8 mouse cellular contexts compared by ENCODE assay signal in genomic region chr5:112848586-112849280, GRCm38 (mm10). TPM values are rescaled to one million over a fixed set of nuclear protein-coding genes. Genes with fewer than 3 reads are reported as not detected.
DNase-seq lines count a peak whose midpoint lies in the region; ATAC-seq lines count a peak whose summit lies in the region.

No protein-coding gene starts in this region.

- H3K9me3 ChIP-seq in heart, embryonic 12.5 days (replicated peaks): no peaks in the 10 kb centered on the region
- H3K9me3 ChIP-seq in kidney, embryonic 15.5 days (replicated peaks): no peaks in the 10 kb centered on the region
- no peaks in the 10 kb centered on the region for H3K9me3 ChIP-seq in lung, embryonic 15.5 days

- no peak overlapping the region for H3K4me3 ChIP-seq in heart, embryonic 12.5 days
- no peak overlapping the region for H3K4me3 ChIP-seq in kidney, embryonic 15.5 days (replicated peaks)
- H3K4me3 ChIP-seq in lung, embryonic 15.5 days: no peak overlapping the region

- H3K27me3 ChIP-seq in heart, embryonic 12.5 days (replicated peaks): peaks cover 12% of the 10 kb centered on the region
- H3K27me3 ChIP-seq in kidney, embryonic 15.5 days: peaks cover 27% of the 10 kb centered on the region
- H3K27me3 ChIP-seq in lung, embryonic 15.5 days: peaks cover 3% of the 10 kb centered on the region; the same call in 1 of the 2 replicates

- no peak overlapping the region for H3K4me2 ChIP-seq in heart, embryonic 12.5 days
- peak overlapping the region; percentile 36 for H3K4me2 ChIP-seq in kidney, embryonic 15.5 days
- H3K4me2 ChIP-seq in lung, embryonic 15.5 days: 0 out of 2 replicates have a peak overlapping the region, but pooled peaks have one; percentile 8

- WGBS in heart, embryonic 12.5 days: 10% methylated on average over 16 of the region's 16 CpGs
- 6% methylated on average over 16 of the region's 16 CpGs for WGBS in kidney, embryonic 15.5 days
- WGBS in lung, embryonic 15.5 days: 7% methylated on average over 16 of the region's 16 CpGs

- H3K27ac ChIP-seq in heart, embryonic 12.5 days (ENCODE audit: poor library complexity, severe bottlenecking): no peak overlapping the region
- no peak overlapping the region for H3K27ac ChIP-seq in kidney, embryonic 15.5 days
- H3K27ac ChIP-seq in lung, embryonic 15.5 days: no peak overlapping the region

- H3K4me1 ChIP-seq in heart, embryonic 12.5 days (replicated peaks): peaks cover 53% of the 10 kb centered on the region
- H3K4me1 ChIP-seq in kidney, embryonic 15.5 days: peaks cover 41% of the 10 kb centered on the region
- peaks cover 24% of the 10 kb centered on the region for H3K4me1 ChIP-seq in lung, embryonic 15.5 days

- no peak overlapping the region for H3K9ac ChIP-seq in heart, embryonic 12.5 days
- H3K9ac ChIP-seq in kidney, embryonic 15.5 days: no peak overlapping the region
- H3K9ac ChIP-seq in lung, embryonic 15.5 days: no peak overlapping the region

- ATAC-seq in heart, embryonic 12.5 days (ENCODE audit: insufficient number of reproducible peaks, low FRiP score): peak; percentile 26; the same call in 1 of the 2 replicates
- peak; percentile 72; the same call in 1 of the 2 replicates for ATAC-seq in kidney, embryonic 15.5 days (replicated peaks; ENCODE audit: low FRiP score)
- no peak; the same call in 1 of the 2 replicates for ATAC-seq in lung, embryonic 15.5 days (ENCODE audit: borderline replicate concordance, extremely low read depth, low FRiP score, low TSS enrichment)
- ATAC-seq in activated CD4-positive, CD25-positive, alpha-beta regulatory T cell, adult 4 months: no peak

- peak; percentile 26 for DNase-seq in 416B (ENCODE audit: low read depth)
- peak; percentile 92 for DNase-seq in ZHBTc4 (ENCODE audit: low read depth, low spot score)
- DNase-seq in embryo, embryonic 10.5 days (ENCODE audit: low spot score): peak; percentile 83
- peak; percentile 69 for DNase-seq in retina, postnatal 1 day

- peaks cover 39% of the 10 kb centered on the region for H3K36me3 ChIP-seq in heart, embryonic 12.5 days
- H3K36me3 ChIP-seq in kidney, embryonic 15.5 days: no peaks in the 10 kb centered on the region
- no peaks in the 10 kb centered on the region for H3K36me3 ChIP-seq in lung, embryonic 15.5 days

RNA-seq across cellular contexts. Expression of gene Myo18b, which starts 47.4 kb away (rescaled TPM):
- polyA plus RNA-seq in heart, embryonic 12.5 days (2016; fragmentation: Nextera tagmentation; extraction: Ambion mirVana): 34.7 and 39.8 TPM in 2 replicates
- 0.22 and 0.69 TPM in 2 replicates for polyA plus RNA-seq in kidney, embryonic 15.5 days (2015; fragmentation: Nextera tagmentation; extraction: Ambion mirVana)
- polyA plus RNA-seq in lung, embryonic 15.5 days (2015; fragmentation: Nextera tagmentation; extraction: Ambion mirVana): 0.83 and 1.3 TPM in 2 replicates
- not detected for polyA plus RNA-seq in activated CD4-positive, CD25-positive, alpha-beta regulatory T cell, adult 4 months (2017; shearing (Covaris generic))

Comparison
In these comparisons a context has a peak if more than half of its experiments do, and no peak if none do; other contexts are left out.
1. DNase-seq: peak in every context shown above with its lines; median percentile 92 in ZHBTc4; 83 in embryo, embryonic 10.5 days; 69 in retina, postnatal 1 day; 26 in 416B.
2. ATAC-seq: peak in heart, embryonic 12.5 days (single experiment) and kidney, embryonic 15.5 days (single experiment); none in lung, embryonic 15.5 days (single experiment) and activated CD4-positive, CD25-positive, alpha-beta regulatory T cell, adult 4 months (single experiment).
3. RNA of gene Myo18b, which starts 47.4 kb away (polyA plus RNA-seq): 34.7 to 39.8 TPM in heart, embryonic 12.5 days; 0.83 to 1.3 TPM in lung, embryonic 15.5 days, 0.22 to 0.69 TPM in kidney, embryonic 15.5 days and not detected in activated CD4-positive, CD25-positive, alpha-beta regulatory T cell, adult 4 months; every median in the first group is over 10 times any median in the second.